Comparison of ENCODE assay signal across 8 mouse cellular contexts in genomic region chr12:98734880-98735801, GRCm38 (mm10). TPM values are rescaled to one million over a fixed set of nuclear protein-coding genes. Genes with fewer than 3 reads are reported as not detected.
DNase-seq lines count a peak whose midpoint lies in the region; ATAC-seq and TF ChIP-seq lines count a peak whose summit lies in the region.

No protein-coding gene starts in this region.

- peaks cover 20% of the 10 kb centered on the region; the same call in 1 of the 2 replicates for H3K79me2 ChIP-seq in liver, adult 2 months (ENCODE audit: control insufficient read depth, insufficient read depth, low read length)

- no peaks in the 10 kb centered on the region for H3K27me3 ChIP-seq in liver, adult 2 months (ENCODE audit: control insufficient read depth, insufficient read depth, low read length)
- H3K27me3 ChIP-seq in intestine, postnatal 0 days (replicated peaks; ENCODE audit: control insufficient read depth, insufficient read depth, low read length): no peaks in the 10 kb centered on the region
- H3K27me3 ChIP-seq in neural tube, embryonic 12.5 days (replicated peaks): no peaks in the 10 kb centered on the region; the same call in 1 of the 2 replicates

- no peaks in the 10 kb centered on the region for H3K9me3 ChIP-seq in intestine, postnatal 0 days (ENCODE audit: control insufficient read depth)
- no peaks in the 10 kb centered on the region for H3K9me3 ChIP-seq in neural tube, embryonic 12.5 days

- WGBS in liver, adult 2 months: 18% methylated on average over 22 of the region's 22 CpGs
- whole genome bisulfite sequencing in intestine, postnatal 0 days: 11% methylated on average over 22 of the region's 22 CpGs
- WGBS in neural tube, embryonic 12.5 days: 12% methylated on average over 22 of the region's 22 CpGs

- H3K4me3 ChIP-seq in liver, adult 2 months (ENCODE audit: insufficient read depth, low read depth, low read length): peak overlapping the region; percentile 99
- peak overlapping the region; percentile 61 for H3K4me3 ChIP-seq in intestine, postnatal 0 days (ENCODE audit: low read depth, low read length)
- peak overlapping the region; percentile 59 for H3K4me3 ChIP-seq in neural tube, embryonic 12.5 days

- TF ChIP-seq CTCF in liver, adult 2 months (IDR thresholded peaks at IDR 0.05; ENCODE audit: low read depth, low read length): no peak
- no peak for TF ChIP-seq CTCF in intestine, postnatal 0 days (IDR thresholded peaks at IDR 0.05; ENCODE audit: low read depth)

- peak overlapping the region; percentile 76 for H3K9ac ChIP-seq in liver, adult 2 months (ENCODE audit: low read depth, low read length)
- peak overlapping the region; percentile 52 for H3K9ac ChIP-seq in intestine, postnatal 0 days (ENCODE audit: low read depth, low read length)
- H3K9ac ChIP-seq in neural tube, embryonic 12.5 days: peak overlapping the region; percentile 60

- DNase-seq in liver, adult 2 months (ENCODE audit: extremely low read depth, low read depth, low spot score): peak; percentile 30
- no peak for DNase-seq in liver
- peak; percentile 30 for DNase-seq in embryo, embryonic 11 days
- no peak for DNase-seq in adrenal gland, adult 2 months
- no peak for DNase-seq in spleen, postnatal 10 days (ENCODE audit: low spot score in 2 of 2)
- no peak for DNase-seq in cerebellum, adult 8-10 months

- peak overlapping the region; percentile 26; the same call in 1 of the 2 replicates for H3K27ac ChIP-seq in liver, adult 2 months (replicated peaks; ENCODE audit: insufficient read depth, low read depth, low read length)
- H3K27ac ChIP-seq in intestine, postnatal 0 days (ENCODE audit: low read depth, low read length): no peak overlapping the region
- no peak overlapping the region for H3K27ac ChIP-seq in neural tube, embryonic 12.5 days

- ATAC-seq in intestine, postnatal 0 days: no peak
- peak; percentile 10; the same call in 1 of the 2 replicates for ATAC-seq in neural tube, embryonic 12.5 days (ENCODE audit: low FRiP score, low read depth)

- peak overlapping the region; percentile 83 for H3K4me2 ChIP-seq in intestine, postnatal 0 days (replicated peaks; ENCODE audit: low read depth)
- peak overlapping the region; percentile 78 for H3K4me2 ChIP-seq in neural tube, embryonic 12.5 days (replicated peaks)

- H3K4me1 ChIP-seq in liver, adult 2 months (ENCODE audit: control insufficient read depth, insufficient read depth, low read length): peaks cover 11% of the 10 kb centered on the region
- peaks cover 6% of the 10 kb centered on the region; the same call in 1 of the 2 replicates for H3K4me1 ChIP-seq in intestine, postnatal 0 days (replicated peaks; ENCODE audit: control insufficient read depth, insufficient read depth, low read length)
- H3K4me1 ChIP-seq in neural tube, embryonic 12.5 days: peaks cover 20% of the 10 kb centered on the region

- H3K36me3 ChIP-seq in liver, adult 2 months (ENCODE audit: control insufficient read depth, insufficient read depth, low read length): no peaks in the 10 kb centered on the region
- H3K36me3 ChIP-seq in intestine, postnatal 0 days (ENCODE audit: control insufficient read depth, insufficient read depth): no peaks in the 10 kb centered on the region
- no peaks in the 10 kb centered on the region for H3K36me3 ChIP-seq in neural tube, embryonic 12.5 days

- TF ChIP-seq POLR2A in liver, adult 2 months (IDR thresholded peaks at IDR 0.05; ENCODE audit: extremely low read depth, insufficient read depth, low read length): no peak

RNA-seq across cellular contexts. Expression of gene Ptpn21, which starts 2.1 kb away (rescaled TPM):
- total RNA-seq in liver, adult 2 months (2014; rRNA removed): 5.9 and 10.1 TPM in 2 replicates
- polyA plus RNA-seq in liver, adult 2 months (2012; rRNA removed): 10.4 and 12.2 TPM in 2 replicates
- polyA plus RNA-seq in intestine, postnatal 0 days (2015; fragmentation: Nextera tagmentation; extraction: Ambion mirVana): 4.3 and 4.7 TPM in 2 replicates
- 7.3 TPM in 2 replicates for polyA plus RNA-seq in neural tube, embryonic 12.5 days (2016; fragmentation: Nextera tagmentation; extraction: Ambion mirVana)
- 10 to 100 TPM; 15.3 to 24.1 TPM for total RNA-seq in adrenal gland, adult 2 months (2021)
- 18.6 and 19.8 TPM in 2 replicates for polyA plus RNA-seq in adrenal gland, adult 2 months (2012; rRNA removed)

RNA-seq across cellular contexts. Expression of gene Zc3h14, which starts 11.6 kb away (rescaled TPM):
- 47.1 and 53.7 TPM in 2 replicates for total RNA-seq in liver, adult 2 months (2014; rRNA removed)
- polyA plus RNA-seq in liver, adult 2 months (2012; rRNA removed): 21.9 and 22.7 TPM in 2 replicates
- polyA plus RNA-seq in intestine, postnatal 0 days (2015; fragmentation: Nextera tagmentation; extraction: Ambion mirVana): 34.1 and 37.9 TPM in 2 replicates
- polyA plus RNA-seq in neural tube, embryonic 12.5 days (2016; fragmentation: Nextera tagmentation; extraction: Ambion mirVana): 139 and 146 TPM in 2 replicates
- total RNA-seq in adrenal gland, adult 2 months (2021): 100 to 1,000 TPM in 1 of 2 experiments, 10 to 100 TPM in 1; 80.8 to 107 TPM
- 15.1 and 17.2 TPM in 2 replicates for polyA plus RNA-seq in adrenal gland, adult 2 months (2012; rRNA removed)

Comparison
In these comparisons a context has a peak if more than half of its experiments do, and no peak if none do; other contexts are left out.
1. DNase-seq: peak in liver, adult 2 months (single experiment) and embryo, embryonic 11 days (single experiment); none in liver (single experiment), adrenal gland, adult 2 months (single experiment), spleen, postnatal 10 days (0 of 2) and cerebellum, adult 8-10 months (single experiment).
2. Peak in every context shown above with its lines, with median percentiles within 50 percentile points of each other: H3K4me3 ChIP-seq and H3K9ac ChIP-seq.